Mouse (Mus musculus): ENCODE data around the gene Zfp141. TPM values are rescaled to one million over a fixed set of nuclear protein-coding genes. Genes with fewer than 3 reads are reported as not detected.

The Zfp141 gene
- polyA plus RNA-seq, 1 experiment from 2014 or later = 9.7 TPM

Other genes starting within 250 kb of the Zfp141 start
- gene Vmn2r61, start 245.7 kb downstream of the Zfp141 start, polyA plus RNA-seq (2015; fragmentation: Nextera tagmentation; extraction: Ambion mirVana) = not detected in 2 replicates
- gene 4933421I07Rik, start 57.6 kb downstream of the Zfp141 start, polyA plus RNA-seq (2015; fragmentation: Nextera tagmentation; extraction: Ambion mirVana) = not detected in 2 replicates
- not detected in 2 replicates for gene Gm21028, start 72.8 kb upstream of the Zfp141 start, polyA plus RNA-seq (2015; fragmentation: Nextera tagmentation; extraction: Ambion mirVana)
- gene Zfp977, start 86.8 kb upstream of the Zfp141 start, polyA plus RNA-seq (2015; fragmentation: Nextera tagmentation; extraction: Ambion mirVana) = 1.4 and 1.5 TPM in 2 replicates
- gene Zfp976, start 136.8 kb upstream of the Zfp141 start, polyA plus RNA-seq (2015; fragmentation: Nextera tagmentation; extraction: Ambion mirVana) = 2.2 and 2.9 TPM in 2 replicates
- 6.2 and 7.0 TPM in 2 replicates for gene Zfp975, start 187.0 kb upstream of the Zfp141 start, polyA plus RNA-seq (2015; fragmentation: Nextera tagmentation; extraction: Ambion mirVana)
- gene Gm17067, start 221.3 kb upstream of the Zfp141 start, polyA plus RNA-seq (2015; fragmentation: Nextera tagmentation; extraction: Ambion mirVana) = not detected in 2 replicates